Mouse (Mus musculus): ENCODE measurements at regions not wholly inside any gene's neighbourhood (a gene's known extent, or its start where the extent isn't known, plus 50 kb on each side); places are given as distances from the start of the nearest gene placed in this dataset.

- Histone ChIP-seq H3K36me3 (no peaks in the 10 kb centered on the region), H3K9me3 (replicated peaks) (no peaks in the 10 kb centered on the region), H3K27ac (replicated peaks) (no peak overlapping the region), H3K4me3 (no peak overlapping the region), H3K27me3 (ENCODE audit: low read depth, poor library complexity, severe bottlenecking) (no peaks in the 10 kb centered on the region), H3K4me1 (no peaks in the 10 kb centered on the region)
- no peak for DNase-seq (ENCODE audit: low spot score)
- WGBS = 89% methylated on average over 6 of the region's 6 CpGs
Observed at GRCm38 (mm10) chr11:19651522-19651921, 272.7 kb upstream of the Spred2 start.

GRCm38 (mm10) chr11:19651929-19652328, 272.2 kb upstream of the Spred2 start:
- H3K36me3 ChIP-seq = no peaks in the 10 kb centered on the region
- WGBS = 90% methylated on average over 7 of the region's 7 CpGs
- H3K4me3 ChIP-seq = no peak overlapping the region
- H3K4me1 ChIP-seq = peaks cover 4% of the 10 kb centered on the region; the same call in 1 of the 2 replicates
- no peak overlapping the region for H3K27ac ChIP-seq (replicated peaks)
- no peaks in the 10 kb centered on the region for H3K27me3 ChIP-seq (ENCODE audit: low read depth, poor library complexity, severe bottlenecking)
- no peak for DNase-seq (ENCODE audit: low spot score)
- no peaks in the 10 kb centered on the region for H3K9me3 ChIP-seq (replicated peaks)

- DNase-seq (ENCODE audit: low spot score) = no peak
- Histone ChIP-seq H3K4me1 (peaks cover 8% of the 10 kb centered on the region; the same call in 1 of the 2 replicates), H3K27ac (replicated peaks) (no peak overlapping the region), H3K9me3 (replicated peaks) (no peaks in the 10 kb centered on the region), H3K4me3 (no peak overlapping the region), H3K36me3 (no peaks in the 10 kb centered on the region), H3K27me3 (ENCODE audit: low read depth, poor library complexity, severe bottlenecking) (no peaks in the 10 kb centered on the region)
- WGBS = 76% methylated on average over 4 of the region's 4 CpGs
Observed at GRCm38 (mm10) chr11:19659511-19659910, 264.7 kb upstream of the Spred2 start.

DNA sequence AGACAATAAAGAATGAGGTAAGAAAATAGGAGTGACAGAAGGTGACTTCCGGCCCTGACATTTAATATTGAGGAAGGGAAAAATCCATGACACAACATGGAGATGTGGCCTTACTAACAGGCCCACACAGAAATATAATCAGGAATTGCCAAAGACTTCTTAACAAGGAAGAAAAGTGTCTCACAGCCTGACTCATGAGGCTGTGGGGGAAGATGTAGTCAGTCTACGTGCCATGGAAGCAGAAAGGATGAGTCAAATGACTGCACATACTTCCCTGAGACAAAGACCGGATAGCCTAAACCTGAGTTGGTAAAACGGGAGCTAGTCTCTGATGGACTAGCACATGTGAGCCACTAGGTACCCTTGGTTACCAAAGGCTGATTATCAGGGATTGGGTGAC, 257.4 kb upstream of the Spred2 start:
- no peak for DNase-seq (ENCODE audit: low spot score)
- no peaks in the 10 kb centered on the region for H3K4me1 ChIP-seq
- WGBS = 89% methylated on average over 4 of the region's 4 CpGs

DNA sequence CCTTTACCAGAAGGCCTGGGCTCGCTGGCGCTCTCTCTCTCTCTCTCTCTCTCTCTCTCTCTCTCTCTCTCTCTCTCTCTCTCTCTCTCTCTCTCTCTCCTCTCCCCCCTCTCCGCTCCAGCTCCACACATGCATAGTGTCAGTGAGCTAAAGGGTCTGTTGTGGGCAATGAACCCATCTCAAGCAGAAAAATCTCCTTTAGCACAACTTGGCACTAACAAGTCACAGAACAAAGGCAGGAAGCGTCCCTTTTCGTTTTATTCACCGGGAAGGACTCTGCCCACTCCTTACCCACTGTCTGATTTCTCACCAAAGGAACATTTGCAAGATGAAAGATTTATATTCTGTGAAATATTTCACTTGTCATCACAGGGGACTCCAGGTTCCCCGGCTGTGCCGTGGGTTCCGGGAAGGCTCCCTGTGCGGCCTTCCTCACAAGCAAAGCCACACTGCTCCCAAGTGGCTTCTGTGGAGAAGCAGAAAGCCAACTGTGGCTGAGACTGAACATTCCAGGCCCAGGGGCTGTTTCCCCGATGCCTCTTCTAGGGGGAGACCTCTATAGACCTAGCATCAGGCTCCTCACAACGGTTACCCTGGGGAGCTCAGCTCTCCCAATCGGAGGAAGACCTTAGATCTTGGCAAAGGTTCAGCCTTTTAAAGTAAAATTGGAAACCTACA, 253.2 kb upstream of the Spred2 start:
- Histone ChIP-seq H3K4me3 (no peak overlapping the region), H3K9me3 (replicated peaks) (no peaks in the 10 kb centered on the region), H3K27ac (replicated peaks) (0 out of 2 replicates have a peak overlapping the region, but pooled peaks have one; percentile 13), H3K27me3 (ENCODE audit: low read depth, poor library complexity, severe bottlenecking) (no peaks in the 10 kb centered on the region), H3K4me1 (peaks cover 9% of the 10 kb centered on the region), H3K36me3 (no peaks in the 10 kb centered on the region)
- WGBS = 75% methylated on average over 13 of the region's 13 CpGs
- DNase-seq (ENCODE audit: low spot score) = no peak

More for the DNA sequence above, 257.4 kb upstream of the Spred2 start:
- H3K27me3 ChIP-seq (ENCODE audit: low read depth, poor library complexity, severe bottlenecking) = no peaks in the 10 kb centered on the region
- H3K4me3 ChIP-seq = no peak overlapping the region
- H3K36me3 ChIP-seq = no peaks in the 10 kb centered on the region
- H3K27ac ChIP-seq (replicated peaks) = no peak overlapping the region
- H3K9me3 ChIP-seq (replicated peaks) = no peaks in the 10 kb centered on the region

- peaks cover 9% of the 10 kb centered on the region for H3K4me1 ChIP-seq
- H3K4me3 ChIP-seq = no peak overlapping the region
- no peaks in the 10 kb centered on the region for H3K9me3 ChIP-seq (replicated peaks)
- WGBS = 45% methylated on average over 1 of the region's 1 CpGs
- H3K27ac ChIP-seq (replicated peaks) = no peak overlapping the region
- H3K36me3 ChIP-seq = no peaks in the 10 kb centered on the region
- DNase-seq (ENCODE audit: low spot score) = no peak
- no peaks in the 10 kb centered on the region for H3K27me3 ChIP-seq (ENCODE audit: low read depth, poor library complexity, severe bottlenecking)
Observed at GRCm38 (mm10) chr11:19673012-19673411, 251.2 kb upstream of the Spred2 start.

GRCm38 (mm10) chr11:19676514-19676913, 247.7 kb upstream of the Spred2 start:
- DNase-seq (ENCODE audit: low spot score) = no peak
- WGBS = 93% methylated on average over 1 of the region's 1 CpGs
- no peaks in the 10 kb centered on the region for H3K27me3 ChIP-seq (ENCODE audit: low read depth, poor library complexity, severe bottlenecking)
- no peak overlapping the region for H3K27ac ChIP-seq (replicated peaks)
- H3K9me3 ChIP-seq (replicated peaks) = no peaks in the 10 kb centered on the region
- no peaks in the 10 kb centered on the region for H3K36me3 ChIP-seq
- H3K4me1 ChIP-seq = peaks cover 9% of the 10 kb centered on the region
- no peak overlapping the region for H3K4me3 ChIP-seq

GRCm38 (mm10) chr11:19679041-19679440, 245.1 kb upstream of the Spred2 start:
- WGBS = 89% methylated on average over 2 of the region's 2 CpGs
- Histone ChIP-seq H3K4me1 (no peaks in the 10 kb centered on the region), H3K4me3 (no peak overlapping the region), H3K27me3 (ENCODE audit: low read depth, poor library complexity, severe bottlenecking) (no peaks in the 10 kb centered on the region), H3K9me3 (replicated peaks) (no peaks in the 10 kb centered on the region), H3K36me3 (no peaks in the 10 kb centered on the region), H3K27ac (replicated peaks) (no peak overlapping the region)
- no peak for DNase-seq (ENCODE audit: low spot score)

DNA sequence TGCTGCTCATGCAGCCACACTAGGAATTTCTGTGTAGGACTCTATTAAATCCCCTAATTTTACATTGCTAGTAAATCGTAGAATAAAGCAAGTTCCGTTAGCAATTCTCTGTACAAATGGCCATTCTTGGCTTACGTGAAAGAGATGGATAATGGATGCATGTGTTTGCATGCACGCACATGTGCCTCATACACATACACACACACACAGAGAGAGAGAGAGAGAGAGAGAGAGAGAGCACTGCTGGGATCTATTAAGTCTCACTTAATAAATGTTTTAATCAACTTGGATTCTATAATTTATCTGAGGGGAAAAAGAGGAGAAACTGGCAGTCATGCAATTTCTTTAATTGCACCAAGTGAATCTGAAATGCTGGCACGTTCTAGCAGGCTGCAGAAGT, 244.5 kb upstream of the Spred2 start:
- Histone ChIP-seq H3K36me3 (no peaks in the 10 kb centered on the region), H3K9me3 (replicated peaks) (0 out of 2 replicates have a peak, but pooled peaks cover 2% of the 10 kb centered on the region), H3K27ac (replicated peaks) (no peak overlapping the region), H3K4me1 (no peaks in the 10 kb centered on the region), H3K27me3 (ENCODE audit: low read depth, poor library complexity, severe bottlenecking) (no peaks in the 10 kb centered on the region), H3K4me3 (no peak overlapping the region)
- DNase-seq (ENCODE audit: low spot score) = no peak
- WGBS = 91% methylated on average over 5 of the region's 5 CpGs

GRCm38 (mm10) chr11:19701198-19701597, 223.0 kb upstream of the Spred2 start:
- no peak overlapping the region for H3K4me3 ChIP-seq
- no peaks in the 10 kb centered on the region for H3K4me1 ChIP-seq
- H3K36me3 ChIP-seq = no peaks in the 10 kb centered on the region
- no peak for DNase-seq (ENCODE audit: low spot score)
- H3K27ac ChIP-seq (replicated peaks) = no peak overlapping the region
- no peaks in the 10 kb centered on the region for H3K9me3 ChIP-seq (replicated peaks)
- 72% methylated on average over 3 of the region's 3 CpGs for WGBS
- H3K27me3 ChIP-seq (ENCODE audit: low read depth, poor library complexity, severe bottlenecking) = no peaks in the 10 kb centered on the region

DNA sequence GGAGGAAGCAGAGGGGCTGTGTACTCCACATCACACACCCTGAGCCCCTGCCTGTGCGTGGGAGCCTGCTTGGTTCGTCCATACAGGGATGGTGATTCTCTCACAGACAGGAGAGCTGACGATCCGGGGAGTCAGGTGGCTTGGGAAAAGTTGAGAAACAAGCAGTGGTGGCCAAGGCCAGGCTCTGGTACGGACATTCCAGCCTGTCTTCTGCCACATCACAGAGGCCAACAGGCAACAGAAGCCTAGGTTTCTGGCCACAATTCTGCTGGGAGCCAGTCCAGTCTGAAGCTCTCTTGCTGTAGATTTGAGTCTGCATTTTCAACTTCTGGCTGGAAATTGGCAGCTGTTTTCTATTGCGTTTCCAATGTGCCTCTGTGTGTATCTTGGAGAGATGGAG, 215.4 kb upstream of the Spred2 start:
- WGBS = 91% methylated on average over 6 of the region's 6 CpGs
- no peaks in the 10 kb centered on the region for H3K36me3 ChIP-seq
- no peak overlapping the region for H3K4me3 ChIP-seq
- H3K9me3 ChIP-seq (replicated peaks) = no peaks in the 10 kb centered on the region
- DNase-seq (ENCODE audit: low spot score) = no peak
- H3K4me1 ChIP-seq = no peaks in the 10 kb centered on the region
- H3K27ac ChIP-seq (replicated peaks) = no peak overlapping the region
- no peaks in the 10 kb centered on the region for H3K27me3 ChIP-seq (ENCODE audit: low read depth, poor library complexity, severe bottlenecking)

GRCm38 (mm10) chr11:19709337-19709736, 214.8 kb upstream of the Spred2 start:
- no peak for DNase-seq (ENCODE audit: low spot score)
- Histone ChIP-seq H3K27ac (replicated peaks) (no peak overlapping the region), H3K36me3 (no peaks in the 10 kb centered on the region), H3K4me1 (no peaks in the 10 kb centered on the region), H3K4me3 (no peak overlapping the region), H3K9me3 (replicated peaks) (no peaks in the 10 kb centered on the region), H3K27me3 (ENCODE audit: low read depth, poor library complexity, severe bottlenecking) (no peaks in the 10 kb centered on the region)
- WGBS = 94% methylated on average over 8 of the region's 8 CpGs

- no peak for DNase-seq (ENCODE audit: low spot score)
- Histone ChIP-seq H3K4me3 (no peak overlapping the region), H3K9me3 (replicated peaks) (no peaks in the 10 kb centered on the region), H3K36me3 (no peaks in the 10 kb centered on the region), H3K27ac (replicated peaks) (no peak overlapping the region), H3K27me3 (ENCODE audit: low read depth, poor library complexity, severe bottlenecking) (no peaks in the 10 kb centered on the region), H3K4me1 (no peaks in the 10 kb centered on the region)
- WGBS = 87% methylated on average over 8 of the region's 8 CpGs
Observed at GRCm38 (mm10) chr11:19713091-19713490, 211.1 kb upstream of the Spred2 start.

All from midbrain, embryonic 10.5 days (tissue).